Mouse (Mus musculus) testis, adult 2 months (tissue): ENCODE measurements around the gene Rbm42. TPM values are rescaled to one million over a fixed set of nuclear protein-coding genes. Genes with fewer than 3 reads are reported as not detected.

Source experiments
- H3K27ac ChIP-seq: fragments of 200-500 bp; 2 replicates; pipeline ENCODE4 v1.5.1; 2012; ENCODE audit warnings: low read depth, low read length; ENCODE audit not compliant: control insufficient read depth, insufficient read depth
- H3K27me3 ChIP-seq: fragments of 200-500 bp; 2 replicates; pipeline ENCODE4 v1.6.1; 2012; ENCODE audit warnings: mild to moderate bottlenecking, low read length, moderate library complexity; ENCODE audit not compliant: control insufficient read depth, insufficient read depth
- H3K36me3 ChIP-seq: fragments of 200-500 bp; 2 replicates; pipeline ENCODE4 v1.6.1; 2012; ENCODE audit warnings: mild to moderate bottlenecking, low read length; ENCODE audit not compliant: control insufficient read depth, insufficient read depth
- H3K4me1 ChIP-seq: fragments of 200-500 bp; 2 replicates; pipeline ENCODE4 v1.6.1; 2012; ENCODE audit warnings: low read length; ENCODE audit not compliant: control insufficient read depth, insufficient read depth
- H3K4me3 ChIP-seq: fragments of 200-500 bp; 2 replicates; pipeline ENCODE4 v1.5.1; 2012; ENCODE audit warnings: low read depth, mild to moderate bottlenecking, low read length, moderate library complexity, mixed read lengths; ENCODE audit not compliant: control insufficient read depth
- CTCF ChIP-seq: fragments of 200-500 bp; IDR thresholded peaks from 2 replicates; pipeline ENCODE4 v1.5.1; 2012; ENCODE audit warnings: low read depth, mild to moderate bottlenecking, inconsistent platforms, low read length, moderate library complexity; ENCODE audit not compliant: control insufficient read depth, insufficient read depth, insufficient replicate concordance
- POLR2A ChIP-seq: fragments of 200-500 bp; IDR thresholded peaks from 2 replicates; pipeline ENCODE4 v1.6.1; 2012; ENCODE audit warnings: low read depth, mild to moderate bottlenecking, inconsistent platforms, low read length, moderate library complexity; ENCODE audit not compliant: control insufficient read depth
- polyA plus RNA-seq: library from polyadenylated mRNA; depleted of rRNA; stranded (reverse); fragments of >200 nt; gene quantifications from 2 replicates; pipeline ENCODE4 v1.2.3, GENCODE M21; 2012

Rbm42 gene
- polyA plus RNA-seq, 1 experiment, result 27.1 TPM

GRCm38 (mm10) chr7:30604424-30604823 is 45.7 kb downstream of the Rbm42 start:
- no peak overlapping the region for H3K4me3 ChIP-seq
- H3K36me3 ChIP-seq, result no peaks in the 10 kb centered on the region
- no peak for TF ChIP-seq CTCF
- no peak for TF ChIP-seq POLR2A
- no peak overlapping the region for H3K27ac ChIP-seq
- peaks cover 14% of the 10 kb centered on the region for H3K4me1 ChIP-seq
- no peaks in the 10 kb centered on the region for H3K27me3 ChIP-seq

GRCm38 (mm10) chr7:30602583-30602982 is 47.5 kb downstream of the Rbm42 start:
- Histone ChIP-seq H3K36me3 (peaks cover 2% of the 10 kb centered on the region), H3K4me1 (peaks cover 14% of the 10 kb centered on the region), H3K27ac (no peak overlapping the region), H3K27me3 (no peaks in the 10 kb centered on the region), H3K4me3 (no peak overlapping the region)
- no peak for TF ChIP-seq POLR2A
- TF ChIP-seq CTCF, result no peak

GRCm38 (mm10) chr7:30600651-30601050 is 49.5 kb downstream of the Rbm42 start:
- Histone ChIP-seq H3K36me3 (peaks cover 2% of the 10 kb centered on the region), H3K4me1 (peaks cover 14% of the 10 kb centered on the region), H3K4me3 (peak overlapping the region; percentile 61), H3K27ac (no peak overlapping the region), H3K27me3 (no peaks in the 10 kb centered on the region)
- no peak for TF ChIP-seq CTCF
- TF ChIP-seq POLR2A, result no peak

GRCm38 (mm10) chr7:30599933-30600353 is 50.2 kb downstream of the Rbm42 start:
- H3K27me3 ChIP-seq, result no peaks in the 10 kb centered on the region
- peak overlapping the region; percentile 61 for H3K4me3 ChIP-seq
- TF ChIP-seq CTCF (no peak), POLR2A (0 out of 2 replicates have a peak, but pooled peaks have one; percentile 10)
- peak overlapping the region; percentile 4 for H3K27ac ChIP-seq
- H3K4me1 ChIP-seq, result peaks cover 15% of the 10 kb centered on the region
- peaks cover 2% of the 10 kb centered on the region for H3K36me3 ChIP-seq

- peaks cover 20% of the 10 kb centered on the region for H3K4me1 ChIP-seq
- H3K36me3 ChIP-seq, result peaks cover 2% of the 10 kb centered on the region
- H3K4me3 ChIP-seq, result peak within 1 kb of the TSS; percentile 97
- TF ChIP-seq POLR2A (peak; percentile 90; the same call in 1 of the 2 replicates), CTCF (no peak)
- no peaks in the 10 kb centered on the region for H3K27me3 ChIP-seq
- peak within 1 kb of the TSS; percentile 100 for H3K27ac ChIP-seq
Observed at GRCm38 (mm10) chr7:30598786-30599185, 51.3 kb downstream of the Rbm42 start, which contains the start of gene Zbtb32. Gene Zbtb32 (minus strand): TSS chr7:30598909.

GRCm38 (mm10) chr7:30596811-30597210 is 53.3 kb downstream of the Rbm42 start:
- Histone ChIP-seq H3K27me3 (no peaks in the 10 kb centered on the region), H3K36me3 (peaks cover 2% of the 10 kb centered on the region), H3K27ac (no peak overlapping the region), H3K4me3 (peak overlapping the region; percentile 97), H3K4me1 (peaks cover 25% of the 10 kb centered on the region)
- TF ChIP-seq POLR2A (no peak), CTCF (no peak)

- no peak overlapping the region for H3K27ac ChIP-seq
- H3K4me1 ChIP-seq, result peaks cover 28% of the 10 kb centered on the region
- H3K27me3 ChIP-seq, result no peaks in the 10 kb centered on the region
- peaks cover 2% of the 10 kb centered on the region for H3K36me3 ChIP-seq
- peak overlapping the region; percentile 52 for H3K4me3 ChIP-seq
- no peak for TF ChIP-seq POLR2A
- no peak for TF ChIP-seq CTCF
Observed at GRCm38 (mm10) chr7:30596093-30596492, 54.0 kb downstream of the Rbm42 start.

GRCm38 (mm10) chr7:30594510-30595024 is 55.5 kb downstream of the Rbm42 start:
- H3K36me3 ChIP-seq, result peaks cover 2% of the 10 kb centered on the region
- no peaks in the 10 kb centered on the region for H3K27me3 ChIP-seq
- TF ChIP-seq CTCF, result no peak
- TF ChIP-seq POLR2A, result no peak
- peaks cover 27% of the 10 kb centered on the region for H3K4me1 ChIP-seq
- peak overlapping the region; percentile 62 for H3K4me3 ChIP-seq
- H3K27ac ChIP-seq, result no peak overlapping the region
